Mouse (Mus musculus): ENCODE measurements around the gene Tenm4. TPM values are rescaled to one million over a fixed set of nuclear protein-coding genes. Genes with fewer than 3 reads are reported as not detected.

Tenm4 gene
- polyA plus RNA-seq, 1 experiment: 0.79 TPM

DNA sequence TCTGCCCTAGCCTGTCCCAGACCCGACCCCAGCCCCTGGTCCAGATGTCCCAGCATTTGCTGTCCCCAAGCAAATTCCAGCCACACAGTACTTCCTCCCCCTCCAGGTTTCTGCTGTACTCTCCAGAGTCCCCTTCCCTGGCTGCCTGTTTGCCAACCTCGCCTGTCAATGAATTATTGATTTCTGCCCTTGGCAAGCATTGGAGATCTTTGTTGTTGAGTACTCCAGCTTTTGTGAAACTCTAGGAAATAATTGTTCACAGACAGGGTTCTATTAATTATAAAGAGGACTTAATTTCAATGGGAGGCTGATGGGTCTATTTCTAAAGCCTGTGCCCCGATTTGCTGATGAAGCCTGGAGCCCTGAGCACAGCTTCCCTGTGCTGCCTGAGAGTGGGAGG, 733.4 kb downstream of the Tenm4 start:
- no peak for TF ChIP-seq POLR2A (IDR thresholded peaks at IDR 0.05; ENCODE audit: low read depth, low read length)
- no peak for TF ChIP-seq CTCF (IDR thresholded peaks at IDR 0.05; ENCODE audit: extremely low read depth, insufficient read length, insufficient replicate concordance, low read depth, low read length)
- WGBS: 25% methylated on average over 3 of the region's 3 CpGs
- Histone ChIP-seq H3K4me1 (ENCODE audit: control insufficient read depth, insufficient read depth, insufficient read length, low read length) (0 out of 2 replicates have a peak, but pooled peaks cover 2% of the 10 kb centered on the region), H3K27ac (ENCODE audit: insufficient read depth, low read depth, low read length) (no peak overlapping the region), H3K27me3 (ENCODE audit: control insufficient read depth, insufficient read depth, low read length) (no peaks in the 10 kb centered on the region), H3K36me3 (ENCODE audit: control insufficient read depth, insufficient read depth, low read length) (no peaks in the 10 kb centered on the region), H3K4me3 (ENCODE audit: low read depth, low read length) (no peak overlapping the region)

DNA sequence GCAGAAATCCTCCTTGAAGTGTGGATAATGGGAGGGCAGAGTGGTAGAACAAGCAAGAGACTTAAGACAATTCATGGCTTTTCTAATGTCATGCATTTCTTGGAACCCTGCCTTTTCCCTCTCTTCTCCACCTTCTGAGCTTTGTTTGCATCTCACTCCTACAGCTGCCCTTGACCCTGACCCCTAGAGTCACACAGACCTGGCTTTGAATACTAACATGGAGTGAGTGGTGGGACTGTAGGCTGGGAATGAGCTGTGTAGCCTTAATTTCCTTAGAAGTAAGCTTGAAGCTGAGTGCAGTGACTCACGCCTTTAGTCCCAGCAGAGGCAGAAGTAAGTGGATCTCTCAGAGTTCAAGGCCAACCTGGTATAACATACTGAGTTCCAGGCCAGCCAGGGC, 733.9 kb downstream of the Tenm4 start:
- no peaks in the 10 kb centered on the region for H3K36me3 ChIP-seq (ENCODE audit: control insufficient read depth, insufficient read depth, low read length)
- no peak for TF ChIP-seq CTCF (IDR thresholded peaks at IDR 0.05; ENCODE audit: extremely low read depth, insufficient read length, insufficient replicate concordance, low read depth, low read length)
- TF ChIP-seq POLR2A (IDR thresholded peaks at IDR 0.05; ENCODE audit: low read depth, low read length): no peak
- no peak overlapping the region for H3K27ac ChIP-seq (ENCODE audit: insufficient read depth, low read depth, low read length)
- no peak overlapping the region for H3K4me3 ChIP-seq (ENCODE audit: low read depth, low read length)
- H3K4me1 ChIP-seq (ENCODE audit: control insufficient read depth, insufficient read depth, insufficient read length, low read length): 0 out of 2 replicates have a peak, but pooled peaks cover 2% of the 10 kb centered on the region
- WGBS: 88% methylated on average over 1 of the region's 1 CpGs
- no peaks in the 10 kb centered on the region for H3K27me3 ChIP-seq (ENCODE audit: control insufficient read depth, insufficient read depth, low read length)

DNA sequence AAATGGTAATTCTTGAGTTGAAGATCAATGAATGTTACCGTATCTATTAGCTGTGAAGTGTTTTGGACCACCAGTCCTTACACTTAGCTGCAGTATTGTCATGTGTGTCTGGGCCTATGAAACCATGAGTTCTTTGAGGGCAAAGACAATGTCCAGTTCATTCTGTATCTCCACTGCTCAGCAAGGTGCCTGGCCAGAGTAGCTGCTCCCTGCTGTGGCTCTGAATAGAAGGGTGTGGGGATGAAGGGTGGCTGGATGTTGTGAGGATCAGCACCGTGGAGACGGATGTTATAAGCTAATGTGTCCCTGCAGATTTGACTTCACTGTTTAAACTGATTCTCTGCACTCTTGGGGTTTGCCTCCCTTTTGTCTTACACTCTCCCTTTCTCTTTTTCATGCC, 734.4 kb downstream of the Tenm4 start:
- H3K4me3 ChIP-seq (ENCODE audit: low read depth, low read length): no peak overlapping the region
- WGBS: 94% methylated on average over 3 of the region's 3 CpGs
- 0 out of 2 replicates have a peak, but pooled peaks cover 2% of the 10 kb centered on the region for H3K4me1 ChIP-seq (ENCODE audit: control insufficient read depth, insufficient read depth, insufficient read length, low read length)
- TF ChIP-seq CTCF (IDR thresholded peaks at IDR 0.05; ENCODE audit: extremely low read depth, insufficient read length, insufficient replicate concordance, low read depth, low read length): no peak
- TF ChIP-seq POLR2A (IDR thresholded peaks at IDR 0.05; ENCODE audit: low read depth, low read length): no peak
- no peak overlapping the region for H3K27ac ChIP-seq (ENCODE audit: insufficient read depth, low read depth, low read length)
- H3K27me3 ChIP-seq (ENCODE audit: control insufficient read depth, insufficient read depth, low read length): no peaks in the 10 kb centered on the region
- H3K36me3 ChIP-seq (ENCODE audit: control insufficient read depth, insufficient read depth, low read length): no peaks in the 10 kb centered on the region

DNA sequence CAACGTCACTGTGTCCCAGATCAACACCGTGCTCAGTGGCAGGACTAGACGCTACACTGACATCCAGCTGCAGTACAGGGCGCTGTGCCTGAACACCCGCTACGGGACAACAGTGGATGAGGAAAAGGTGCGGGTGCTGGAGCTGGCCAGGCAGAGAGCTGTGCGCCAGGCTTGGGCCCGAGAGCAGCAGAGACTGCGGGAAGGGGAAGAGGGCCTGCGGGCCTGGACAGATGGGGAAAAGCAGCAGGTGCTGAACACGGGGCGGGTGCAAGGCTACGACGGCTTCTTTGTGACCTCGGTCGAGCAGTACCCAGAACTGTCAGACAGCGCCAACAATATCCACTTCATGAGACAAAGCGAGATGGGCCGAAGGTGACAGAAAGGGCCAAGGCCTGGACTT, 735.2 kb downstream of the Tenm4 start:
- H3K4me1 ChIP-seq (ENCODE audit: control insufficient read depth, insufficient read depth, insufficient read length, low read length): 0 out of 2 replicates have a peak, but pooled peaks cover 2% of the 10 kb centered on the region
- TF ChIP-seq CTCF (IDR thresholded peaks at IDR 0.05; ENCODE audit: extremely low read depth, insufficient read length, insufficient replicate concordance, low read depth, low read length) (no peak), POLR2A (IDR thresholded peaks at IDR 0.05; ENCODE audit: low read depth, low read length) (no peak)

DNA sequence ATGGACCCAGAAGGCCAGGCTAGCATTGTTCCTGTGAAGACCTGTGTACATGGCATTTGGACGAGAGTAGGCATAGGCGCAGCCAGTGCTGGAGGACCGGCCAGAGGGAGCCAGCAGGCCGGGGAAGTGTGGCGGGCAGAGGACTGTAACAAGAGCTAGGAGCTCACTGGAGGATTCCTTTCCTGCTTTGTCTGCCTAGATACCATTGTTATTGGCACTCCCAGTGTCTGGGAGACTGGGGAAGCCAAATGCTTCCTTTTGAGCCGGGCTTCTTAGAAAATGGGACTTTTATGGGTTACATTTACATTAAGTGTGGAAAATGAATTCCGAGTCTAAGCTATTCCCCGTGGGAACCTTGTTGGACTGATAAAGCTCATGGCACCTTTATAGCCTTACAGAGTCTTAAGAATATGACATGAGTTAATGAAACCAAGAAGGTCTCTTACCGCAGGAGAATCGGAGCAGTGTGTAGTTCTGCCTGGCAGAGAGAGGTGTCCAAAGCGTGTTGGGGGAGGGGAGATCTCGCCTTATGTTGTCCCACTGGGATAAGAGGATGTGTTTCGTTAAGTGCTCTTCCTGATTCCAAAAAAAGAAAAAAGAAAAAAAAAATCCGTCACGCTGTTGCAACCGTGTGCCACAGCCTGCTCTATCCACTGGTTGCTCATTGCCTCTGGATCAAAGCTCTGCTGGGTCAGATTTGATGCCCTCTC, 737.1 kb downstream of the Tenm4 start:
- Histone ChIP-seq H3K27ac (ENCODE audit: insufficient read depth, low read depth, low read length) (no peak overlapping the region), H3K4me1 (ENCODE audit: control insufficient read depth, insufficient read depth, insufficient read length, low read length) (no peaks in the 10 kb centered on the region), H3K4me3 (ENCODE audit: low read depth, low read length) (no peak overlapping the region), H3K27me3 (ENCODE audit: control insufficient read depth, insufficient read depth, low read length) (no peaks in the 10 kb centered on the region), H3K36me3 (ENCODE audit: control insufficient read depth, insufficient read depth, low read length) (no peaks in the 10 kb centered on the region)
- WGBS: 90% methylated on average over 16 of the region's 16 CpGs
- TF ChIP-seq CTCF (IDR thresholded peaks at IDR 0.05; ENCODE audit: extremely low read depth, insufficient read length, insufficient replicate concordance, low read depth, low read length) (no peak), POLR2A (IDR thresholded peaks at IDR 0.05; ENCODE audit: low read depth, low read length) (no peak)

More for the DNA sequence above, 735.2 kb downstream of the Tenm4 start:
- H3K4me3 ChIP-seq (ENCODE audit: low read depth, low read length): no peak overlapping the region
- H3K27ac ChIP-seq (ENCODE audit: insufficient read depth, low read depth, low read length): no peak overlapping the region
- WGBS: 92% methylated on average over 20 of the region's 20 CpGs
- H3K27me3 ChIP-seq (ENCODE audit: control insufficient read depth, insufficient read depth, low read length): no peaks in the 10 kb centered on the region
- H3K36me3 ChIP-seq (ENCODE audit: control insufficient read depth, insufficient read depth, low read length): no peaks in the 10 kb centered on the region

DNA sequence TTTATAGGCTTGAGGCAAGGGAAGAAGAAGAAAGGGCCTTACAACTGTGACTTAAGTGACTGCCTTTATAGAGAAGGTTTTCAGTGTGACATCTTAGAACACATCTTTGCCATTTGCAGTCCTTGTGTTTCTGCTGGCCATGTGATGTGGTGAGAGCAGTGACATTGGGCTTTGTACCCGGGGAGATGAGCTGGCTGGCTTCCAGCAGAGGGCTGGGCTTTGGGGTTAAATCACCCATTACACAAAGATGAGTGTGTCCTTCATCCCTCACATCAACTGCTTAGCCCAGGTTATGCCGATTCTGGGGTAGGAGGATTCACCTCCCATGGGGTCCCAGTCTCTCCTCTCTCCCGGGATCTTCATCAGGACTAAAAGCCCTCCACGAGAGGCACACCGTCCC, 738.8 kb downstream of the Tenm4 start:
- H3K4me1 ChIP-seq (ENCODE audit: control insufficient read depth, insufficient read depth, insufficient read length, low read length): no peaks in the 10 kb centered on the region
- H3K4me3 ChIP-seq (ENCODE audit: low read depth, low read length): no peak overlapping the region
- H3K36me3 ChIP-seq (ENCODE audit: control insufficient read depth, insufficient read depth, low read length): no peaks in the 10 kb centered on the region
- 70% methylated on average over 5 of the region's 5 CpGs for WGBS
- TF ChIP-seq CTCF (IDR thresholded peaks at IDR 0.05; ENCODE audit: extremely low read depth, insufficient read length, insufficient replicate concordance, low read depth, low read length) (no peak), POLR2A (IDR thresholded peaks at IDR 0.05; ENCODE audit: low read depth, low read length) (no peak)
- H3K27me3 ChIP-seq (ENCODE audit: control insufficient read depth, insufficient read depth, low read length): no peaks in the 10 kb centered on the region
- H3K27ac ChIP-seq (ENCODE audit: insufficient read depth, low read depth, low read length): no peak overlapping the region

DNA sequence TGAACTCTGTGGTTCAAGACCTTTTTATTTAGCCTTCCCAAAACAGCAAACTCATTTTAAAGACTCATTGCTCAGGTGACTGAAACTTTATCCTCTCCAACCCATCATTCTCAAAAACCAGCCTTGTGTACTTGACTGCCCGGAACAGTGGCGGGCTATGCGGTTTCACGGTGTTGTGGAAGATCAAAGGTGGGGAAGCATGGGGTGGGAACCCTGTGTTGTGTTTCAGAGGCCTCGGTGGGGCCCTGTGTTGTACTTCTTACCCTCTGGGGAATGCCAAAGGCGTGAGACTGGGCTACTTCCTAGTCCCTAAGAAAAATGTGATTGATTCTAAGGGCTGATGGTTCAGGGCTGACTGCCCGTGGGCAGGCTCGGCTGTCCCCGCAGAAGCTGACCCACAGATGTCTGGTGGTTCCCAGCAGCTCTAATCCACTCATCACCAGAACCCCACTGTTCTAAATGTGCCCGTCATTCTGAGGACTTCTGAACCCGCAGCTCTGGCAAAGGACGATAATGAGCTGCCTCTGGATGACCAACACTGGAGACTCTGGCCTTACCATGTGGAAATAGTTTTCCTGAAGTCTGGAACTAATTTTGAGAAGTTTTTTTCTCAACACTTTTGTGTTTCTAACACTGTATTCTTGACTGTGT, 739.4 kb downstream of the Tenm4 start:
- H3K27me3 ChIP-seq (ENCODE audit: control insufficient read depth, insufficient read depth, low read length): no peaks in the 10 kb centered on the region
- H3K4me1 ChIP-seq (ENCODE audit: control insufficient read depth, insufficient read depth, insufficient read length, low read length): no peaks in the 10 kb centered on the region
- WGBS: 75% methylated on average over 12 of the region's 12 CpGs
- H3K36me3 ChIP-seq (ENCODE audit: control insufficient read depth, insufficient read depth, low read length): no peaks in the 10 kb centered on the region
- no peak overlapping the region for H3K4me3 ChIP-seq (ENCODE audit: low read depth, low read length)
- H3K27ac ChIP-seq (ENCODE audit: insufficient read depth, low read depth, low read length): no peak overlapping the region
- TF ChIP-seq CTCF (IDR thresholded peaks at IDR 0.05; ENCODE audit: extremely low read depth, insufficient read length, insufficient replicate concordance, low read depth, low read length) (no peak), POLR2A (IDR thresholded peaks at IDR 0.05; ENCODE audit: low read depth, low read length) (no peak)
